Mouse (Mus musculus): ENCODE results near the gene Eif4e3. TPM values are rescaled to one million over a fixed set of nuclear protein-coding genes. Genes with fewer than 3 reads are reported as not detected.

The Eif4e3 gene
- total RNA-seq, 1 experiment from 2014 or later, result 32.4 TPM

DNA sequence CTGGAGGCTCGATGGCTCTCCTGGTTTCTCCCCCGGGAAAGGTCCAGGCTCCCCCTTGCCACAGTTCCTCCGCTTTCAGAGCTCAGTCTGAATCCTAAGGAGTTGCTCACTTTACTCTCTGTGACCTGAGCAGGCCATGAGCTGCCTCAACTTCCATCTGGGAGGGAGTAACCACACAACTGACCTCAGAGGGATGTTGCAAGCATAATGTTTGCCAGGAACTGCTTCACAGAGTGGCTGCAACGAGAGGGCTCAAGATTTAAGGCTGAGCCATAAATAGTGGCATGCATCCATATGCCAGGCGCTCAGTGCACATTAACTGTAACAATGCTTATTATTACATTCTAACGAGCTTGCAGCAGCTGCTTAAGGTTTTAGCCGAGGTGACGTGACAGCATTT, 29.8 kb downstream of the Eif4e3 start:
- no peak; a peak in 1 of 4 replicates for ATAC-seq (replicated peaks in 1 of 2; ENCODE audit: insufficient read depth in 1 of 2, low FRiP score in 2 of 2, low TSS enrichment in 1 of 2, low read depth in 1 of 2, poor library complexity in 2 of 2, severe bottlenecking in 2 of 2)

- ATAC-seq (replicated peaks in 1 of 2; ENCODE audit: insufficient read depth in 1 of 2, low FRiP score in 2 of 2, low TSS enrichment in 1 of 2, low read depth in 1 of 2, poor library complexity in 2 of 2, severe bottlenecking in 2 of 2), result no peak
Observed at GRCm38 (mm10) chr6:99636121-99636520, 30.4 kb downstream of the Eif4e3 start.

GRCm38 (mm10) chr6:99632121-99632980, 34.2 kb downstream of the Eif4e3 start:
- no peak for ATAC-seq (replicated peaks in 1 of 2; ENCODE audit: insufficient read depth in 1 of 2, low FRiP score in 2 of 2, low TSS enrichment in 1 of 2, low read depth in 1 of 2, poor library complexity in 2 of 2, severe bottlenecking in 2 of 2)

- no peak for ATAC-seq (replicated peaks in 1 of 2; ENCODE audit: insufficient read depth in 1 of 2, low FRiP score in 2 of 2, low TSS enrichment in 1 of 2, low read depth in 1 of 2, poor library complexity in 2 of 2, severe bottlenecking in 2 of 2)
Observed at GRCm38 (mm10) chr6:99631637-99632036, 34.9 kb downstream of the Eif4e3 start.

DNA sequence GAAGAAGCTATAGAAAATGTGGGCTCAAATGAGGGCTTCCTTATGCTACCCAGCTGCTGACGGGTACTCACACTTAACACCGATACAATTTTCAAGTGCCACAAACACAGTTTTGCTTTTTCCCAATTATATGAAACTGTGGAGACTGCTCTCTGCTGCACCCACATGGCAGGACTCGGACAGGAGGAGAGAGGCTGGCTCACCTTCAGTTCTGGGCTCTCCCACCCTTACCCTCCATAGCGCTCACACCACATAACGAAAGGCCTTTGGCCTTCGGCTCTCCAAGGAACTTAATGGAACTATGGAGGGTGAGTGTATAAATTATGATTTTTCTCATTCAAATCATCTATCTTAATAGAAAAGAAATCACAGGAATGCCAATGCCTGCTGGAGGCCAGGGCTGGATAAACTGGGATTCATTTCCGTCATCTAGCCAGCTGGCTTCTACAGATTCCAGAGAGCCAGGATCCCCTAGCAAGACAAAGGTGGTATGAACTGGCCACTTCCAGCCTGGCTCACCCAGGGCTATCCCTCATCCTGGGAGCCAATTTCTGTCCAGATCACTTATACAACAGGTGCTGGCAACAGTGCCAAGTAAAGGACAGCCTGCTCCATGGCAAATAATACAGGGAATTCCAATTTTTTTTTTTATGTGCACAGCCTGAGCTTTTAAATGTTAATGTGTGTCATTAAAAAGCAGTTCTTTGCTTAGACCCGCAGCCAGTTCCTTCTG, 36.7 kb downstream of the Eif4e3 start:
- no peak for ATAC-seq (replicated peaks in 1 of 2; ENCODE audit: insufficient read depth in 1 of 2, low FRiP score in 2 of 2, low TSS enrichment in 1 of 2, low read depth in 1 of 2, poor library complexity in 2 of 2, severe bottlenecking in 2 of 2)

- ATAC-seq (replicated peaks in 1 of 2; ENCODE audit: insufficient read depth in 1 of 2, low FRiP score in 2 of 2, low TSS enrichment in 1 of 2, low read depth in 1 of 2, poor library complexity in 2 of 2, severe bottlenecking in 2 of 2), result no peak
Observed at GRCm38 (mm10) chr6:99626347-99626746, 40.2 kb downstream of the Eif4e3 start.

GRCm38 (mm10) chr6:99625803-99626202, 40.8 kb downstream of the Eif4e3 start:
- no peak for ATAC-seq (replicated peaks in 1 of 2; ENCODE audit: insufficient read depth in 1 of 2, low FRiP score in 2 of 2, low TSS enrichment in 1 of 2, low read depth in 1 of 2, poor library complexity in 2 of 2, severe bottlenecking in 2 of 2)

- no peak for ATAC-seq (replicated peaks in 1 of 2; ENCODE audit: insufficient read depth in 1 of 2, low FRiP score in 2 of 2, low TSS enrichment in 1 of 2, low read depth in 1 of 2, poor library complexity in 2 of 2, severe bottlenecking in 2 of 2)
Observed at GRCm38 (mm10) chr6:99625306-99625705, 41.3 kb downstream of the Eif4e3 start.

GRCm38 (mm10) chr6:99624542-99624941, 42.0 kb downstream of the Eif4e3 start:
- no peak for ATAC-seq (replicated peaks in 1 of 2; ENCODE audit: insufficient read depth in 1 of 2, low FRiP score in 2 of 2, low TSS enrichment in 1 of 2, low read depth in 1 of 2, poor library complexity in 2 of 2, severe bottlenecking in 2 of 2)

DNA sequence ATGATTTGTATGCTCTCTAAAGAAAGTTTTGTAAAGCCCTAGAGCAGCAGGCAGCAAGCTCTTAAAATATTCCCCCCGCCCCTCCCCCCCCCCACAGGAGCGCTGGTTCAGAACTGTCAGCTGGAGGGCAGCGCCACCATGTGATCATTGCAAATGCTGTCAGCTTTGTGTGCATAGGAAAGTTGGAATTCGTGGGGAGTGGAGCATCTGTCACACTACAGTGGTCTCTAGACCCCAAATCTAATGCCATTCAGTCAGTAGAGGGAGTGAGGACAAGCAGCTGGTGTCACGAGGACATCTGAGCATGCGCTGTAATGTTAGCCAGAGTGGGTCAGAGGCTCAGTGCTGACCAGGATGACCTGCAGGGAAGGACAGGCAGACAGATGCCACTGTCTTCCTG, 42.9 kb downstream of the Eif4e3 start:
- ATAC-seq (replicated peaks in 1 of 2; ENCODE audit: insufficient read depth in 1 of 2, low FRiP score in 2 of 2, low TSS enrichment in 1 of 2, low read depth in 1 of 2, poor library complexity in 2 of 2, severe bottlenecking in 2 of 2), result no peak

GRCm38 (mm10) chr6:99621167-99621566, 45.4 kb downstream of the Eif4e3 start:
- ATAC-seq (replicated peaks in 1 of 2; ENCODE audit: insufficient read depth in 1 of 2, low FRiP score in 2 of 2, low TSS enrichment in 1 of 2, low read depth in 1 of 2, poor library complexity in 2 of 2, severe bottlenecking in 2 of 2), result no peak

GRCm38 (mm10) chr6:99620471-99620870, 46.1 kb downstream of the Eif4e3 start:
- peak; percentile 51 to 68; a peak in 2 of 4 replicates for ATAC-seq (replicated peaks in 1 of 2; ENCODE audit: insufficient read depth in 1 of 2, low FRiP score in 2 of 2, low TSS enrichment in 1 of 2, low read depth in 1 of 2, poor library complexity in 2 of 2, severe bottlenecking in 2 of 2)

DNA sequence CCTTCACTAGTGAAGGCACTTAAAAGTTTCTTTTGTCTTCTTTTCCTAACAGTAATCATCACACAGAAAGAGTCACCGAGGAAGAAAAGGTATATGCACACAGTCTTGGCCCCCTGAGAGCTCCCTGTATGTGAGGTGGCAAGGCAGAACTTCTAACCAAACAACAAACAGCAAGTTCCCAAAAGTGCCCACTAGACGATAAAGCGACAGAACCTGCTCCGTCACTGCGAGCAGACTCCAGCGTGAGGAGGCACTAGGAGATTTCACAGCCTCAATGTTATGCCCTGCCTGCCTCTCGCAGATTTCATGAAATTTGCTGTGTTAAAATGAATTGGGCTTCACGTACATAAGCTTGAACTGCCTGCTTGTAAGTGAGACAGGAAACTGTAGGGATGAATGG, 46.6 kb downstream of the Eif4e3 start:
- peak; percentile 54 to 63 for ATAC-seq (replicated peaks in 1 of 2; ENCODE audit: insufficient read depth in 1 of 2, low FRiP score in 2 of 2, low TSS enrichment in 1 of 2, low read depth in 1 of 2, poor library complexity in 2 of 2, severe bottlenecking in 2 of 2)

DNA sequence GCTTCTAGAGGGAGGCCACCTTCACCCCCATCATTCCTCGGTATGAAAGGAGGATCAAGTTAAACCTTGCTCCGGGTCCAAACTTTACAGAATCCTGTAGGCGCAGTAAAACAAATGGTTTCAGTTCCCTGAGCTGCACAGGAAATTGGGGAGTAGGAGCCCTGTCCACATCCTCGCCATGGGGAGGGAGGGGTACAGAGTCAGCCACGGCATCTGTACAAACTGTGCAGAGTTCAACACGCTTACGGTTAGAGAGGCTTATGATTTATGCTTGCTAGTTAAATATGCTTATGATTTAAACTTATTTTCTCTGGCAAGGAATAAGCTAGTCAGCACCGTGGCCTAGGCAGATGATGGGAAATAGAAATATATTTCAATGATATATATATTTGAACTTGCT, 47.1 kb downstream of the Eif4e3 start:
- ATAC-seq (replicated peaks in 1 of 2; ENCODE audit: insufficient read depth in 1 of 2, low FRiP score in 2 of 2, low TSS enrichment in 1 of 2, low read depth in 1 of 2, poor library complexity in 2 of 2, severe bottlenecking in 2 of 2), result 0 out of 4 replicates have a peak, but pooled peaks of 1 of the 2 experiments have one; percentile 24

DNA sequence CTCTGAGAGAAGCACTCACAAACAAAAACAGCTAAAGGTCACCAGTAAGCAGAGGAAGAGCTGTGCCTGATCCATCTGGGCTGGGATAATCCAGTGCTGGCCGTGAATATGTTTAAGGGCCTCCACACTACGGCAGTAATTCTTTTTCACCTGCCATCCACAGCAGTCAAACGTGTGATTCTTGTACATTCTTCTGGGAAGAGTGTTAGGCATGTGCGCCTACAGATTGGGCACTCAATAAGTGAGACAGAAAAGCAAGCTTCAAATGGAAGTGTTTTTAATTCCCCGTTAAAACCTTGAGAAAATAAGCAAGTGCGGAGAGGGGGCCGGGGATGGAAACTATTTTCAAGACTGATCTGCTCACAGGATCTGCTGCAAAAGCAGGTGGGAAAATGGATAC, 48.7 kb downstream of the Eif4e3 start:
- ATAC-seq (replicated peaks in 1 of 2; ENCODE audit: insufficient read depth in 1 of 2, low FRiP score in 2 of 2, low TSS enrichment in 1 of 2, low read depth in 1 of 2, poor library complexity in 2 of 2, severe bottlenecking in 2 of 2), result no peak

- ATAC-seq (replicated peaks in 1 of 2; ENCODE audit: insufficient read depth in 1 of 2, low FRiP score in 2 of 2, low TSS enrichment in 1 of 2, low read depth in 1 of 2, poor library complexity in 2 of 2, severe bottlenecking in 2 of 2), result no peak
Observed at GRCm38 (mm10) chr6:99617415-99617814, 49.2 kb downstream of the Eif4e3 start.

DNA sequence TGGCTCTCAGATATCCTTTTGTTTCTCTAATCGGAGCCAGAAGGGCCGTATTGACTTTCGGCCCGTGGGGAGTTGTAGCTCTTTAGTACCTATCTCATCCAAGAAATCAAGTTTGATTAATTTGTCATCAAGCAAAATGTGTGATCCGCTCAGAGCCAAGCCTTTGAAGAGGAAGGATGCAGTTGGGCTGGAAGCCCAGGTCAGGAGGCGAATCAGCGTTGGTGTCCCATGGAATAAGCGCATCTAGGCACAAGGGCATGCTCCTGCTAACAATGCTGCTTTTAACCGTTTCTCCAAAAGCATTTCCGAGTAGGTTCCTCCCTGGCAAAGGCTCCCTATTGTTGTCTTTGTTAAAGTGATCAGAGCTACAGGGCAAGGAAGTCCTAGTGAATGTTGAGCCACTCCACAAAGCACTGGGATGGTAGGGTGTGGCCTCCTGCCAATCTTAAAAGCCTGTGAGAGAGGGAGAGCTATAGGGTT, 51.3 kb downstream of the Eif4e3 start:
- no peak for ATAC-seq (replicated peaks in 1 of 2; ENCODE audit: insufficient read depth in 1 of 2, low FRiP score in 2 of 2, low TSS enrichment in 1 of 2, low read depth in 1 of 2, poor library complexity in 2 of 2, severe bottlenecking in 2 of 2)

DNA sequence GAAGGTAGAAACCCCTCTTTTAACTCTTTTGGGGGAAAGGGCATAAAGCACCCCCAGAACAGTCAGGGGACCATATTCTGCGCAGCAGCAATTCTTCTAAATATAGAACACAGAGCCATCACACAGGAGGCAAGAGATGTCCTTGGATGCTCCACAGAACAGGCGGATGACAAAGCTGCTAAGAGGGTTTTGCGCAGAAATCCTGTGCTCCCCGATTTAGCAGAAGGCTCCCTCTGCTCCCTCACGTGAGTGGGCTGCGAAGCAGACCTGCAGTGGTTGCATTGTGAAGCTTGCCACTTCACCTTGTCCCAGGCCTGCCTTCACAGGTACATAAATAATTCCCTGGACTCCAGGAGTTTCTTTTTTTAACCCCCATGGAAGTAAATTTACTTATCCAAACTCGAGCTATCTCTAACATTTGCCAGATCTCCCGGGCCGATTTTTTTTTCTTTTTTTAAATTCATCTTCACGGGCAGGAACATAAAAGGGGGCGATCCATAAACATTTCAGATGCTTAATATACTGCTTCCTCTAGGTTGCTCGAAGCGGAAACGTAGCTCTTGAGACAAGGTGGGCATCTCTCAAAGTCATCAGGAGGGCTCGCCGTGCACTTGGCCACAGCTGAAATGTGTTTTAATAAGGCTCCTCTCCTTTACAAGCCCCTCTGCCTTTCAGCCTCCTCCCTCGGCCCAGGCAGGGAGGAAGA, 51.9 kb downstream of the Eif4e3 start:
- no peak for ATAC-seq (replicated peaks in 1 of 2; ENCODE audit: insufficient read depth in 1 of 2, low FRiP score in 2 of 2, low TSS enrichment in 1 of 2, low read depth in 1 of 2, poor library complexity in 2 of 2, severe bottlenecking in 2 of 2)
